Mouse (Mus musculus): ENCODE data around the gene Tsga10ip. TPM values are rescaled to one million over a fixed set of nuclear protein-coding genes. Genes with fewer than 3 reads are reported as not detected.

Gene Tsga10ip
- polyA plus RNA-seq (2015; fragmentation: Illumina TruSeq; extraction: RNeasy Lipid Tissue Mini Kit (QIAGEN cat#74804); ENCODE audit: low read depth, low replicate concordance), result not detected

DNA sequence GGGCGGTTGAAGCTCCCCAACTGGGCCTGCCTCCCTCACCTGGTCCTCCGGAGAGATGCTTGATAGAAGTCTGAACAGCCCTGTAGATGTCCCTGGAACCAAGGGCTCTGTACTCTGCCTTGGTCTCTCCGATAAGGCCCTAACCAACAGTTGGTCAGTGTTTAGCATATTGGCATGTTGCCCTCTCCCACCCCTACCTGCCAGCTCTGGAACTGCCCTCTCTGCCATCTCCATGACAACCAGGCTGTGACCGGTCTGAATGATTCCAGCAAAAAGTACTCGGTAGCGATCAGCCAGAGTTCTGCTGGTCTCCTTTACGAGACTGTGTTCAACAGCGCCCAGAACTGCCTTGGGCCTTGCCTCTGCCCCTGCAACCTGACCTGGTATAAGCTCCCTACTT, at the start of gene Tsga10ip:
Tsga10ip (minus strand) TSS at position 234 of the 400 bp plus-strand sequence.

DNA sequence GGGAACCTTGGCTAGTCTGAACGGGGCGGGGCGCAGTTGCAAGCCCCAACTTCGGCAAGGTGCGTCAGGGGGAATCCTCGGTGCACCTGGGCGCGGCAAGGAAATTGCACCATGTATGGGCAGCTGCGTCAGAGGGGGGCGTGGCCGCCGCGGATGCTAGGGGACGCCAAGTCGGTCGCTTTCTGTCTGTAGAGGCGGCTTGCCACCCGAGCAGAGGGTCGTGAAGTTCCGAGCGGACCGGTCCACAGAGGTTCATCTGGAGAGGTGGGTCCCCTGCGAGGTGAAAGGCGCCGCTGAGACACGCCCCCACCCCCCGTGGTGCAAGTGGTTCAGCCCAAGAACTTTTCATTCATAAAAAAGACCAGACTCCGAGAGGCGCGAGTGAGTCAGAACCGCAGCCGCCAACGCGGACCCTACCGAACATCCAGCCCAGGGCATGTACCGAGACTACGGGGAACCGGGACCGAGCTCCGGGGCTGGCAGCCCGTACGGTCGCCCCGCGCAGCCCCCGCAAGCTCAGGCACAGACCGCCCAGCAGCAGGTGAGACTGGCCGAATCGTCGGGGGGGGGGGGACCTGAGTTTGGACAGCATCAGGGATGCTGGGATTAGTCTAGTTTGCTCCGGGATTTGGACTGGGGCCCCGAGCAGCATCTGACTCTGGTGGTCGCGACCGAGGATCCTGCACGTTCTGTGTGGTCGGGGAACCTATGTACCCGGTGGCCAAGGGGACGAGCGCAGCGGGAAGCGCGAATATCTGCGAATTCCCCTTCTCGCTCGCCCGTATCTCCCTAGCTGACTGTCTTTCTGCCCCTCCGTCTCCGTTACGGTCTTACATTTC, 45.4 kb upstream of the Tsga10ip start, which contains the start of gene Fosl1:
Fosl1 (plus strand) TSS at position 33 of the 839 bp plus-strand sequence.

DNA sequence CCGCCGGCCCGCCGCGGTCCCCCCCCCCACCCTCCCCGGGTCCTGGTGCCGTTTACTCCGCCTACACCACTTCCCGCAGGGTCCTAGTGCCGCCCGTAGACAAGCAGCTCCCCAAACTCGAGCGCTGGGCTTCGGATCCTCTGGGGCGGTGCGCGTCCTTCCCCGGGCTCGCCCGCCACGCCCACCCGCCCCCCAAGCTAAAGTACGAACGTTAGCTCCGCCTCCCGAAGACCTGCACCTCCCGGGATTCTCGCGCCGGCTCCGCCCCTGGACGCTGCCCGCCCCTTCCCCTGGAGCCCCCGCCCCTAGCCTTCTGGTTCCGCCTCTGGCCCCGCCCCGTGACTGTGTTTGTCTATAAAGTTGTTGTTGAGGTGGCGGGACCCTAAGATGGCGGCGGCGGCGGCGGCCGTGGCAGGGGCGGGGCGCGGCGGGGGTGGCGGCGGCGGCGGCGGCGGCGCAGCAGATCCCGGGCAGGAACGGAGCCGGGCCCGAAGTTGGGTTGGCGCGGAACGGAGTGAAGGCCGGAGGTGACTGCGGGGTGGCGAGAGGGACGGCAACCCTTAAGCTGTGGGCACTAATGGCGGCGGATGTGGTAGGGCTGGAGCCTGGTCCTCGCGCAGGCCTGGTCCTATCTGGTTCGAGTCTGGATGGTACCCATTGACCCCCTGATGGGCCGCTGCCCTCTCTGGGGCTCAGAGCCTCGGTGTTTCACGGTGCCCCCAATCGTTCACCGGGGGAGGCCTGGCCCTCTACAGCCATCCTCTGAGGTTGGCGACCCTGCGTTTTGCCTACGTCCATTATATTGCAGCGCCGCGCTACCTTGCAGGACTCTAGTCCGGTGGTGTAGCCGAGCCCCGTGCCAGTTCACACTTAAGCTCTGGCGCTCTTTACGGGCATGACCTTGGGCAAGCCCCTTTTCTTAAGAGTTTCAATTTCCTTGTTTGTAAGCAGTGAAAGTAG, 22.7 kb upstream of the Tsga10ip start, which contains the start of the genes Drap1 and AI837181:
Drap1 (minus strand) TSS at position 198 of the 960 bp plus-strand sequence.
AI837181 (plus strand) TSS at position 363 of the 960 bp plus-strand sequence.

DNA sequence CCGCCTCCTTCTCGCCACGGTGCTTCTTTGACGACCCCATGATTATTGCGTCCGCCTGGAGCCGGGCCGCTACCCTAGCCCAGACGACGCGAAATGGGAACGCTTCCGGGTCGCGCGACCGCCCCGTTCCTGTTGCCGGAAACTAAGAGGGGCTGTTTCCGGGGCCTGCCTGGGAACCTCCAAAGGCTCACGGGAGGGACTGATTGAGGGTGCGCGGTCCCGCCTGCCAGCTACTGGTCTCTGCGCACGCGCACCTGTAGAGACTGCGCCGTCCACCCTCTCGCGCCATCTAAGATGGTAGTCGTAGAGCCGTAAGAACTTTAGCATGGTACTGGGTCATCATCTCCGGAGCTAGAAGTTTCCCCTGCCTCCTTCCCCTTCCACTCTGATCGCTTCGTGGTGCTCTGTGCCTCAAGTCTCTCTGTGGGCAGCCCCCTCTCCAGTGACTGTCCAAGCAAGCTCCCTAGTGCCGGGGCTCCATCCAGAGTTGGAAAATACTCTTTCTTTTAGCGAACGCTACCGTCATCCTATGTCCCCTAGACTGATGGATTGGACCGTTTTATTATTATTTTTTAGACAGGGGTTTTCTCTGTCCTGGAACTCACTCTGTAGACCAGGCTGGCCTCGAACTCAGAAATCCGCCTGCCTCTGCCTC, 13.6 kb downstream of the Tsga10ip start, which contains the start of gene Sart1:
Sart1 (minus strand) TSS at position 116 of the 655 bp plus-strand sequence.

DNA sequence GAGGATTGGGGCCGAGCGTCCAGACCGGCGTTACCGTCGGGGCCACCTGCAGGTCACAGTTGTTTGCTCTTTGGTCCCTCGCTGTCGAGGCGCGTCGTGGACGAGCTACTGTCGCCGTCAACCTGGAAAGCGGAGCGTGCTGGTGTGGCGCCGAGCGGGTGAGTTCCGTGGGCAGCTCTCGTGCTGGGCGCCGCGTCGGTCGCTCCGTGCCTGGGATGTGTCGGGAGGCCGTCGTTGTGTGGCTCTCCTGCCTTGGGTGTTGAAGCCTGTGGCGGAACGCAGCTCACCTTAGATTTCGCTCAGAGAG, 35.3 kb downstream of the Tsga10ip start, which contains the start of gene Banf1:
Banf1 (minus strand) TSS at position 116 of the 307 bp plus-strand sequence.

DNA sequence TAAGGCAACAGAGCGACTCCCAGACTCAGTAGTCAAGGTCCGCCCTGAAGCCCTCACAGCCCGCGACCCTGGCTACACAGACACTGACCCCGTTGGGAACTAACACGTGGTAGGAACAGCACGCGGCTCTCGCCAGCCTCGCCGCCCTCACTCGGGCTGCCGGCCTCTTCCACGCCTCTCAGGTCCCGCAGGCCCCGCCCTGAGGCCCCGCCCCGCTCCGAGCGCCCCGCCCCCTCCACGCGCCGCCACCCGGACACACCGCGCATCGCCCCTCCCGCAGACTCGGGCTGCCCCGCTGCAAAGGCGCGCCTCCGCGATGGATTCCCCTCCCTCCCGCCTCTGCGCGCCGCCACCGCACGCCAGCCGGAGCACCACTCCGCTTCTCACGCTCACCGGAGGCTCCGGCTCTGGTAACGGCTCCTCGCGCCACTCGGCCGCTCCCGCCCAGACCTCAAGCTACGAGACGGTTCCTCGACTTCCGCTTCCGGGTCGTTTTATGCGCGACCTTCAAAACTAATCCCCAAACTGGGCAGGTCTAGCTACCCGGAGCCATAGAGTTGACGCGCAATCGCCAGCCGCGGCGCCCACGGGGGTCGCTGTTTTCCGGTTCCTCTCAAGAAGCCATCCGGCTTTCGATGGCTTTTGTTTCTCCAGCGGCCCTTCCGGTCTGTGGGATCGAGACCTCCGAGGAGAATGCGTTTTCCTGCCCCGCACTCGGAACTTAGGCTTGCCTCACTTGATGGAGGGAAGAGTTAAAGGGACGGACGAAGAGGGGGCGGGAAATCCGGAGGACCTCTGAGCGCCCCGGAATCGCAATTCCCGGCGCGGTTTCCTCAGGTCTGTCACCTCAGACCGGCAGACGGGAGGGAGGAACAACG, 35.9 kb downstream of the Tsga10ip start, which contains the start of gene Eif1ad:
Eif1ad (plus strand) TSS at position 567 of the 878 bp plus-strand sequence.

DNA sequence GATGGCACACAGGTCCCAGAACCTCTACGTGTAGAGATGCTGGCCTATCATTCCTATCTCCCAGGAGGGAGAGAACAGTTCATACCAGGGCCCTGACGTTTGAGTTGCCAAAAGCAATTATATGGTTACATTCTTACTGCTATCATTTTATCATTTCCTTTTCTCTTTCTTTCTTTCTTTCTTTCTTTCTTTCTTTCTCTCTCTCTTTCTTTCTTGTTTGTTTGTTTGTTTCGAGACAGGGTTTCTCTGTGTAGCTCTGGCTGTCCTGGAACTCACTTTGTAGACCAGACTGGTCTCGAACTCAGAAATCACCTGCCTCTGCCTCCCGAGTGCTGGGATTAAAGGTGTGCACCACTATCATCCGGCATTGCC, 52.8 kb downstream of the Tsga10ip start, which contains the start of gene Cst6:
Cst6 (minus strand) TSS at position 73 of the 372 bp plus-strand sequence.

Other genes with a start within 250 kb of the Tsga10ip start
- gene Pacs1, start 129.4 kb downstream of the Tsga10ip start, polyA plus RNA-seq (2015; fragmentation: Illumina TruSeq; extraction: RNeasy Lipid Tissue Mini Kit (QIAGEN cat#74804); ENCODE audit: low read depth, low replicate concordance), result 37.4 TPM
- gene Sf3b2, start 107.1 kb downstream of the Tsga10ip start, polyA plus RNA-seq (2015; fragmentation: Illumina TruSeq; extraction: RNeasy Lipid Tissue Mini Kit (QIAGEN cat#74804); ENCODE audit: low read depth, low replicate concordance), result 163 TPM
- gene Gal3st3, start 104.2 kb downstream of the Tsga10ip start, polyA plus RNA-seq (2015; fragmentation: Illumina TruSeq; extraction: RNeasy Lipid Tissue Mini Kit (QIAGEN cat#74804); ENCODE audit: low read depth, low replicate concordance), result 29.7 TPM
- gene Catsper1, start 66.8 kb downstream of the Tsga10ip start, polyA plus RNA-seq (2015; fragmentation: Illumina TruSeq; extraction: RNeasy Lipid Tissue Mini Kit (QIAGEN cat#74804); ENCODE audit: low read depth, low replicate concordance), result not detected
- 38.9 TPM for gene Cst6, start 53.0 kb downstream of the Tsga10ip start, polyA plus RNA-seq (2015; fragmentation: Illumina TruSeq; extraction: RNeasy Lipid Tissue Mini Kit (QIAGEN cat#74804); ENCODE audit: low read depth, low replicate concordance)
- 30.5 TPM for gene Eif1ad, start 35.8 kb downstream of the Tsga10ip start, polyA plus RNA-seq (2015; fragmentation: Illumina TruSeq; extraction: RNeasy Lipid Tissue Mini Kit (QIAGEN cat#74804); ENCODE audit: low read depth, low replicate concordance)
- 117 TPM for gene Banf1, start 35.4 kb downstream of the Tsga10ip start, polyA plus RNA-seq (2015; fragmentation: Illumina TruSeq; extraction: RNeasy Lipid Tissue Mini Kit (QIAGEN cat#74804); ENCODE audit: low read depth, low replicate concordance)
- gene Sart1, start 13.8 kb downstream of the Tsga10ip start, polyA plus RNA-seq (2015; fragmentation: Illumina TruSeq; extraction: RNeasy Lipid Tissue Mini Kit (QIAGEN cat#74804); ENCODE audit: low read depth, low replicate concordance), result 47.6 TPM
- gene Drap1, start 22.5 kb upstream of the Tsga10ip start, polyA plus RNA-seq (2015; fragmentation: Illumina TruSeq; extraction: RNeasy Lipid Tissue Mini Kit (QIAGEN cat#74804); ENCODE audit: low read depth, low replicate concordance), result 429 TPM
- gene AI837181, start 22.6 kb upstream of the Tsga10ip start, polyA plus RNA-seq (2015; fragmentation: Illumina TruSeq; extraction: RNeasy Lipid Tissue Mini Kit (QIAGEN cat#74804); ENCODE audit: low read depth, low replicate concordance), result 80.0 TPM
- gene Fosl1, start 45.0 kb upstream of the Tsga10ip start, polyA plus RNA-seq (2015; fragmentation: Illumina TruSeq; extraction: RNeasy Lipid Tissue Mini Kit (QIAGEN cat#74804); ENCODE audit: low read depth, low replicate concordance), result not detected
- gene Ccdc85b, start 55.4 kb upstream of the Tsga10ip start, polyA plus RNA-seq (2015; fragmentation: Illumina TruSeq; extraction: RNeasy Lipid Tissue Mini Kit (QIAGEN cat#74804); ENCODE audit: low read depth, low replicate concordance), result 23.3 TPM
- gene Fibp, start 58.1 kb upstream of the Tsga10ip start, polyA plus RNA-seq (2015; fragmentation: Illumina TruSeq; extraction: RNeasy Lipid Tissue Mini Kit (QIAGEN cat#74804); ENCODE audit: low read depth, low replicate concordance), result 87.6 TPM
- not detected for gene Ctsw, start 66.0 kb upstream of the Tsga10ip start, polyA plus RNA-seq (2015; fragmentation: Illumina TruSeq; extraction: RNeasy Lipid Tissue Mini Kit (QIAGEN cat#74804); ENCODE audit: low read depth, low replicate concordance)
- gene Efemp2, start 71.4 kb upstream of the Tsga10ip start, polyA plus RNA-seq (2015; fragmentation: Illumina TruSeq; extraction: RNeasy Lipid Tissue Mini Kit (QIAGEN cat#74804); ENCODE audit: low read depth, low replicate concordance), result 15.4 TPM
- gene Mus81, start 85.9 kb upstream of the Tsga10ip start, polyA plus RNA-seq (2015; fragmentation: Illumina TruSeq; extraction: RNeasy Lipid Tissue Mini Kit (QIAGEN cat#74804); ENCODE audit: low read depth, low replicate concordance), result 32.4 TPM
- gene Cfl1, start 87.9 kb upstream of the Tsga10ip start, polyA plus RNA-seq (2015; fragmentation: Illumina TruSeq; extraction: RNeasy Lipid Tissue Mini Kit (QIAGEN cat#74804); ENCODE audit: low read depth, low replicate concordance), result 1,416 TPM
- 3.0 TPM for gene 1700020D05Rik, start 101.3 kb upstream of the Tsga10ip start, polyA plus RNA-seq (2015; fragmentation: Illumina TruSeq; extraction: RNeasy Lipid Tissue Mini Kit (QIAGEN cat#74804); ENCODE audit: low read depth, low replicate concordance)
- 96.1 TPM for gene Snx32, start 108.0 kb upstream of the Tsga10ip start, polyA plus RNA-seq (2015; fragmentation: Illumina TruSeq; extraction: RNeasy Lipid Tissue Mini Kit (QIAGEN cat#74804); ENCODE audit: low read depth, low replicate concordance)
- not detected for gene Ovol1, start 158.1 kb upstream of the Tsga10ip start, polyA plus RNA-seq (2015; fragmentation: Illumina TruSeq; extraction: RNeasy Lipid Tissue Mini Kit (QIAGEN cat#74804); ENCODE audit: low read depth, low replicate concordance)
- gene Ap5b1, start 165.5 kb upstream of the Tsga10ip start, polyA plus RNA-seq (2015; fragmentation: Illumina TruSeq; extraction: RNeasy Lipid Tissue Mini Kit (QIAGEN cat#74804); ENCODE audit: low read depth, low replicate concordance), result 2.5 TPM
- 40.8 TPM for gene Rnaseh2c, start 199.3 kb upstream of the Tsga10ip start, polyA plus RNA-seq (2015; fragmentation: Illumina TruSeq; extraction: RNeasy Lipid Tissue Mini Kit (QIAGEN cat#74804); ENCODE audit: low read depth, low replicate concordance)
- 92.0 TPM for gene Kat5, start 207.7 kb upstream of the Tsga10ip start, polyA plus RNA-seq (2015; fragmentation: Illumina TruSeq; extraction: RNeasy Lipid Tissue Mini Kit (QIAGEN cat#74804); ENCODE audit: low read depth, low replicate concordance)
- 14.1 TPM for gene Rela, start 235.0 kb upstream of the Tsga10ip start, polyA plus RNA-seq (2015; fragmentation: Illumina TruSeq; extraction: RNeasy Lipid Tissue Mini Kit (QIAGEN cat#74804); ENCODE audit: low read depth, low replicate concordance)

Data from brain, adult 10 weeks (tissue).